Mouse (Mus musculus) stomach, postnatal 0 days (tissue): ENCODE measurements at regions not wholly inside any gene's neighbourhood (a gene's known extent, or its start where the extent isn't known, plus 50 kb on each side); places are given as distances from the start of the nearest gene placed in this dataset.
A peak's percentile ranks its signal among the peaks of the same experiment; 100 is the strongest.

ENCODE experiments used
- CTCF ChIP-seq: IDR thresholded peaks from 2 replicates; pipeline ENCODE4 v1.5.1; 2016; ENCODE audit warnings: antibody characterized with exemption, low read depth, mild to moderate bottlenecking, moderate library complexity
- EP300 ChIP-seq: optimal IDR thresholded peaks from 2 replicates; pipeline ENCODE3; 2016; ENCODE audit warnings: antibody characterized with exemption

GRCm38 (mm10) chr12:70706806-70707628 is 118.3 kb upstream of the Frmd6 start:
- TF ChIP-seq EP300 (peak; percentile 55), CTCF (no peak)
